Mouse (Mus musculus): ENCODE data around the gene Cenpi. TPM values are rescaled to one million over a fixed set of nuclear protein-coding genes. Genes with fewer than 3 reads are reported as not detected.
"Not testable (repeated sequence)": the region's sequence is repeated elsewhere in the genome, so short reads cannot be mapped to it uniquely, and the experiment has no call there.

Cenpi gene
- polyA plus RNA-seq, 1 experiment from 2014 or later, result 8.6 TPM

DNA sequence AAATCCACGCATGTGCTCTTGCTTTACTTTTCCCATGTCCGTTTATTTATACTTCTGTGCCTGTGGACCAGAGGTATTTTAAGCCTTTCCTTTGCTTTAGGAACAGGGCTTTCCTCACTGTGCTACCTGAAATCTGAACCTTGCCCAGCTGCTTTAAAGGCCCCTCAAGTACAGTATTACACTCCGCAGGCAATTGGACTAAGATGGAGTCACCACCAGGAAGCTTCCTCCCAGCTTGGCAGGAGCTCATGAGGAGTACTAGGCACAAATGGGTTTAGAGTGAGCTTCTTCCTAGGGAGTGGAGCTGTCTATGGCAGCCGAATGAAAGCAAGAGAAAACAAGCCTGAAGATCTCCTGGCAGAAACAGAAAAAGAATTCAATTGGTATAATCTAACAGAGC lies 10.7 kb upstream of the Cenpi start:
- H3K4me3 ChIP-seq, result peak overlapping the region; percentile 57
- no peak for ATAC-seq (ENCODE audit: low FRiP score, low read depth)
- H3K27ac ChIP-seq (replicated peaks), result peak overlapping the region; percentile 85
- H3K4me2 ChIP-seq, result peak overlapping the region; percentile 56
- 0 out of 2 replicates have a peak, but pooled peaks cover 4% of the 10 kb centered on the region for H3K4me1 ChIP-seq (replicated peaks)
- no peaks in the 10 kb centered on the region for H3K9me3 ChIP-seq
- H3K9ac ChIP-seq, result peak overlapping the region; percentile 1; the same call in 1 of the 2 replicates
- no peaks in the 10 kb centered on the region for H3K36me3 ChIP-seq
- 25% methylated on average over 4 of the region's 4 CpGs for whole genome bisulfite sequencing
- 0 out of 2 replicates have a peak, but pooled peaks cover 1% of the 10 kb centered on the region for H3K27me3 ChIP-seq

DNA sequence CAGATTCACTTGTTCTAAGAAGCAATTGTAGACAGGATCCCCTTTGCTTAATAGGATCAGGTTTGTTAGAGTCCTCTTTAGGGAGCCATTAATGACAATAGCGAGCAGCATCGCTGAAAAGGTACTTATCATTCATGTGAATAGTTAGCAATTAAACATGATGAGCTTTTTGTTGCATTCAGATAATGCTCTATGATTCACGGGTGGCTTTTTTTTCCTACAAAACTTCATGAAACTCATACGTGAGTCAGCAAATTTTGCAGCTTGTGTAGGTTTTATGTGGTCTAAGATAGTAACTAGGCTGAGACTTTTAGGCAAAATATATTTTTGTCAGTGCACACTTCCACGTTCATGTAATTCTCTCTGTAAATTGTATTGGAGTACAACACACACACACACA lies 7.7 kb upstream of the Cenpi start:
- no peaks in the 10 kb centered on the region for H3K9me3 ChIP-seq
- H3K4me2 ChIP-seq, result 0 out of 2 replicates have a peak overlapping the region, but pooled peaks have one; percentile 56
- no peaks in the 10 kb centered on the region for H3K27me3 ChIP-seq
- ATAC-seq (ENCODE audit: low FRiP score, low read depth), result no peak
- WGBS, result 47% methylated on average over 5 of the region's 5 CpGs
- H3K4me1 ChIP-seq (replicated peaks), result no peaks in the 10 kb centered on the region
- no peak overlapping the region for H3K27ac ChIP-seq (replicated peaks)
- no peak overlapping the region for H3K9ac ChIP-seq
- no peak overlapping the region for H3K4me3 ChIP-seq
- no peaks in the 10 kb centered on the region for H3K36me3 ChIP-seq

DNA sequence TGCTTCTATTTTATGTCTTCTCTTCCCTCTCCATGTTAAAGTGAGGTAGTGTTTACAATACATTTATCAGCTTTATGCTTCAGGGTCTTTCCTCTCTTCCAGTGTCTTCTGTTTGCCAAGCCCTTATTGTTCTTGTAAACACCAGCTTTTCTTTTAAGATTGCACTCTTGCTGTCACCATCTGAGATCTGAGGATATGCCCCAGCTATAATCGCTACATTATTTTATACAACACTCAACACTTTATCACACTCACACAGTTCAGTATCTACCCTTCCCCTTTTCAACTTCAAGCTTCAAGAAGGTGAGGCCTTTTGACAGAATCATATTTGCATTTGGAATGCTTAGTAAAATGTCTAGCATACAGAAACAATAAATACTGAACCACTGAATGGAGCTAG lies 4.6 kb upstream of the Cenpi start:
- Histone ChIP-seq H3K9ac (no peak overlapping the region), H3K4me2 (no peak overlapping the region), H3K9me3 (no peaks in the 10 kb centered on the region), H3K27me3 (no peaks in the 10 kb centered on the region), H3K4me3 (no peak overlapping the region), H3K27ac (replicated peaks) (no peak overlapping the region), H3K36me3 (no peaks in the 10 kb centered on the region), H3K4me1 (replicated peaks) (0 out of 2 replicates have a peak, but pooled peaks cover 2% of the 10 kb centered on the region)
- no peak for ATAC-seq (ENCODE audit: low FRiP score, low read depth)
- WGBS, result 86% methylated on average over 1 of the region's 1 CpGs

DNA sequence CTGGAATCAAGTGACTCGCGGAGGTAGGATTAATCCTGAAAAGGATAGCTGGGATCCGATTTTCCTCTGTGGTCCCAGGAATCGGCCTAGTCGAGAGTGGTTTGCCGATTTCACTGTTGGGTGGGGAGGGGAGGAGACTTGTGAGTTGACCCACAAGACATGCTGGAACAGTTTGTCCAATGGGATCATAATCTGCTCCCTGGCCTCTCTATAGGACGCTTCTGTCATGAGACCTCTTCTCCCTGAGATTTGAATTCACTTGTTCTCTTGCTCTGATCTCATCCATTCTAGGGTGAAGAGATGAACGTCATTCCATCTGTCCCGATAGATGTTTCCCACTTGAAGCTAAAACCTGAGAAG lies 371 bp downstream of the Cenpi start:
- Histone ChIP-seq H3K36me3 (no peaks in the 10 kb centered on the region), H3K4me3 (peak overlapping the region; percentile 43), H3K9me3 (no peaks in the 10 kb centered on the region), H3K27ac (replicated peaks) (no peak overlapping the region), H3K4me1 (replicated peaks) (0 out of 2 replicates have a peak, but pooled peaks cover 6% of the 10 kb centered on the region), H3K27me3 (no peaks in the 10 kb centered on the region), H3K4me2 (peak overlapping the region; percentile 61), H3K9ac (0 out of 2 replicates have a peak overlapping the region, but pooled peaks have one; percentile 29)
- peak; percentile 73 for ATAC-seq (ENCODE audit: low FRiP score, low read depth)
- WGBS, result 30% methylated on average over 9 of the region's 9 CpGs

DNA sequence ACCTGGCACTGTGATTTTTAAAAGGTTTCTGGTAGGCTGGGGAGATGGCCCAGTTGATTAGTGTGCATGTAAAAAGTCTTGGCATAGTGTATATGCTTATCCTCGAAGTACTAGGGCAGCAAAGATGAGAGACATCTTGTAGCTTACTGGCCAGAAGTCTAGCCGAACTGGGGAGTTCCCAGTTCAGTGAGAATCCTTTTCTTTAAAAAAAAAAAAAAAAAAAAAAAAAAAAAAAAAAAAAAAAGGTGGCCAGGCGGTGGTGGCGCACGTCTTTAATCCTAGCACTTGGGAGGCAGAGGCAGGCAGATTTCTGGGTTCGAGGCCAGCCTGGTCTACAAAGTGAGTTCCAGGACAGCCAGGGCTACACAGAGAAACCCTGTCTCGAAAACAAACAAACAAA lies 3.3 kb downstream of the Cenpi start:
- H3K36me3 ChIP-seq; ATAC-seq (ENCODE audit: low FRiP score, low read depth); H3K4me2 ChIP-seq; H3K4me1 ChIP-seq (replicated peaks); H3K9me3 ChIP-seq; H3K9ac ChIP-seq; H3K27me3 ChIP-seq; H3K4me3 ChIP-seq; H3K27ac ChIP-seq (replicated peaks): not testable (repeated sequence)
- 89% methylated on average over 7 of the region's 7 CpGs for WGBS

DNA sequence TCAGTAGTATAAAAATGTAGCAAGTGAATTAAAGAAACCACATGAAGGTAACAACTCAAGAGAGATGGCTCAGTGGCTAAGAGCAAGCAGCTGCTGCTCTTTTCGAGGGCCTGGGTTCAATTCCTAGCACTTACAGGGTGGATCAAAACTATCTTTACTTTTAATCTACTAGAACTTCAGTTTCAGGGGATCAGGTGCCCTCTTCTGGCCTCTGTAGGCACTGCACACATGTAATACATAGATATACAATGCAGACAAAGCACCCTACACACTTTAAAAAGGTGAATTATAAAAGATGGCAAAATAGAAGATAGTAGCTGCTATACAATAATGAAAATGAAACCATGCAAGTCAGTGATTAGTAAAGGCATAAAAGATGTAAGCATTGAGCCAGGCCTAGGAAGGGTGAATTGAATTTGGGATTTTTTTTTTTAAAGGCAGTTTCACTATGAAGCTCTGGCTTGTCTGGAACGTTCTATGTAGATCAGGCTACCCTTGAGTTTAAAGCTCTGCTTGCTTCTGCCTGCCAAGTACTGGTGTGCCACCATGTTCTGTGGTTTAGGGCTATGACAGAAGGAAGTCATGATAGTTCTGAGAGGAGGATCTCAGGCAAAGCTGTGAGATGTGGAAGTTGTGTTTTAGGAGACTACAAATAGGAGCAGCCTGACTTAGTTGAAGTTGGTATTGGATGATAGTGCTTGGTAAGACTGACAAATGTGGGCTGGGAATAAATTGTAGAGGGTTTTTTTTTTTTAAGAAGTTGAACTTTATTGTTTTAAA lies 11.5 kb downstream of the Cenpi start:
- no peak overlapping the region for H3K4me3 ChIP-seq
- no peak for ATAC-seq (ENCODE audit: low FRiP score, low read depth)
- H3K9me3 ChIP-seq, result no peaks in the 10 kb centered on the region
- H3K27me3 ChIP-seq, result no peaks in the 10 kb centered on the region
- H3K27ac ChIP-seq (replicated peaks), result no peak overlapping the region
- no peaks in the 10 kb centered on the region for H3K36me3 ChIP-seq
- H3K4me1 ChIP-seq (replicated peaks), result no peaks in the 10 kb centered on the region
- no peak overlapping the region for H3K4me2 ChIP-seq
- H3K9ac ChIP-seq, result no peak overlapping the region
- WGBS, result 88% methylated on average over 2 of the region's 2 CpGs

DNA sequence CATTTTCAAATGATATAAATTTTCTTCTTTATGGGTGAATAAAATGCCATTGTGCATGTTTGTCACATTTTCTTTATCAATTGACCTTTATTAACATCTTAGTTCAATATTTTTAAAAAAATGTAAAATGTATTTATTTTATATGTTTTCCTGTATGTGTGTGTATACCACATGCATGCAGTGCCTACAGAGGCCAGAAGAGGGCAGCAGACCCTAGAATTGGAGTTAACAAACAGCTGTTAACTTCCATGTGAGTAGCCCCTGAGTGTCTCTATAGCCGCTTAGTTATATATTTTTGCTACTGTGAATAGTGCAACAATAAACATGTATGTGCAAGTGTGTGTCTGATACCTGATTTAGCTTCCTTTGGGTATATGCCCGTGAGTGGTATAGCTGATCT lies 25.4 kb downstream of the Cenpi start:
- Histone ChIP-seq H3K9ac (no peak overlapping the region), H3K9me3 (no peaks in the 10 kb centered on the region), H3K36me3 (no peaks in the 10 kb centered on the region), H3K27me3 (no peaks in the 10 kb centered on the region), H3K4me1 (replicated peaks) (no peaks in the 10 kb centered on the region), H3K4me3 (no peak overlapping the region), H3K4me2 (no peak overlapping the region), H3K27ac (replicated peaks) (no peak overlapping the region)
- 96% methylated on average over 2 of the region's 2 CpGs for WGBS
- no peak for ATAC-seq (ENCODE audit: low FRiP score, low read depth)

DNA sequence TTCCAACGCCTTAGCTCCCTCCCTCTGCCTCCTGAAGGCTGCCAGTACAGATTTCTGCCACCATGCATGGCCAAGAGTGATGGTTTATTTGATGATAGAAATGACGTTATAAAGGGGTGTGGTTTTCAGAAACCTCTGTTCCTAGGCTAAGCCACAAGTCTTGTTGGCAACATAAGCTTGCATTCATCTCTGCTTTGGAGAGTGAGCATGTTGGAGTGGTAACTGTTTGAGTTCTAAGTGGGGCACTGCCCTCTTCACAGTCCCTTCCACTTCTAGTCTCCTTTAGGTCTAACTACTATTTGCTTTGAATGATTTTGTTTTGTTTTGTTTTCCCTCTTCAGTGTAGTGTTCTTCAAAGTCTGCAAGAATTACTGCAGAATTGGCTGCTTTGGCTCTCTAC lies 34.9 kb downstream of the Cenpi start:
- Histone ChIP-seq H3K4me3 (no peak overlapping the region), H3K4me2 (no peak overlapping the region), H3K4me1 (replicated peaks) (no peaks in the 10 kb centered on the region), H3K36me3 (no peaks in the 10 kb centered on the region), H3K27me3 (no peaks in the 10 kb centered on the region), H3K9me3 (no peaks in the 10 kb centered on the region), H3K9ac (no peak overlapping the region), H3K27ac (replicated peaks) (no peak overlapping the region)
- no peak for ATAC-seq (ENCODE audit: low FRiP score, low read depth)
- WGBS, result 81% methylated on average over 2 of the region's 2 CpGs

DNA sequence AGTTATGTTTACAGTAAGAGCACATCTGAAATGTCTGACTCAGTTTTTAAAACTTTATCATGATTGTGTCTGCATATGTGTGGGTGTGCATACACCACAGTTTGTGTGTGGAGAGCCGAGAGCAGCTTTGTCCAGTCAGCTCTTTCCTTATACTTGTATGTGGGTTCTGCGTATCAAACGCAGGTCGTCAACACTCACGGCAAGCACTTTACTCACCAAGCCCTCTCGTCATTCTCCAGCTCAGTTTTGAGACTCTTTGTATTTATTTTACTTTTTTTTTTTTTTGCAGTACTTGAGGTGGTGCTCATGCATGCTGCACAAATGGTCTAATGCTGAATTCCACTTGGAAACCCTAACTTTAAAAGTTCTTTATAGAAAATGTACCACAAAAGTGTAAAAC lies 42.3 kb downstream of the Cenpi start:
- Histone ChIP-seq H3K36me3 (no peaks in the 10 kb centered on the region), H3K27ac (replicated peaks) (no peak overlapping the region), H3K9me3 (no peaks in the 10 kb centered on the region), H3K9ac (no peak overlapping the region), H3K4me2 (no peak overlapping the region), H3K27me3 (no peaks in the 10 kb centered on the region), H3K4me1 (replicated peaks) (no peaks in the 10 kb centered on the region), H3K4me3 (no peak overlapping the region)
- no peak for ATAC-seq (ENCODE audit: low FRiP score, low read depth)
- 95% methylated on average over 6 of the region's 6 CpGs for WGBS

DNA sequence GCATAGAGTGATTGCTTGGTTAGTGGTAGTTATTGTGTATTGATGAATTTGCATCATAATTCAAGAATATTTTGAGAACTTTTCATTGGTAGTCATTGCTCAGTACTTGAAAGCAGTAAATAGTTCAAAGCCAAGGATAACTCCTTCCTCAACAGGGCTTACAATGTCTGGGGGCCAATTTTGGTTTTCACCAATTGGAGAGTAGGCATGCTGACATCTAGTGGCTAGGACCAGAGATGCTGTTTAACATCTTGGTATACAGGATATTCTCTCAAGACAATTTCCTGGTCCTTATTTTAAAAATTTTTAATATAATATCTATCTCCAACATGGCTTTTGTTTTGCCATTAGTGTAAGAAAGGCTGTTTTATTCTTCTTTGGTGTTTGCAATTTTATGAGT lies 46.0 kb downstream of the Cenpi start:
- no peak overlapping the region for H3K9ac ChIP-seq
- H3K9me3 ChIP-seq, result no peaks in the 10 kb centered on the region
- no peak overlapping the region for H3K4me2 ChIP-seq
- H3K27me3 ChIP-seq, result no peaks in the 10 kb centered on the region
- no peak overlapping the region for H3K27ac ChIP-seq (replicated peaks)
- H3K4me1 ChIP-seq (replicated peaks), result no peaks in the 10 kb centered on the region
- H3K36me3 ChIP-seq, result no peaks in the 10 kb centered on the region
- ATAC-seq (ENCODE audit: low FRiP score, low read depth), result no peak
- H3K4me3 ChIP-seq, result no peak overlapping the region

DNA sequence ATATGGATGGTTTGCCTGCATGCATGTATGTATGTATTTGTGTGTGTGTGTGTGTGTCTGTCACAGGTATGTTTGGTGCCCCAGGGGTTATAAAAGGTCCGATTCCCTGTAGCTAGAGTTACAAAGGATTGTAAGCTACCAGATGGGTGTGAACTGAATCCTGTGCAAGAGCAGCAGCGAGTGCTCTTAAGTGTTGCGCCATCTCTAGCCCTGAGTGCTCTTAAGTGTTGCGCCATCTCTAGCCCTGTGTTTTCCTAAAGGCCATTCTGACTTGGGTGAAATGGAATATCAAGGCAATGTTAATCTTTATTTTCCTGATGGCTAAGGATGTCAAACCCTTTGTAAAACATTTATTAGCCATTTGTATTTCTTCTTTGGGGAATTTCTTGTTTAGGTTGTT lies 51.5 kb downstream of the Cenpi start:
- Histone ChIP-seq H3K9ac (no peak overlapping the region), H3K27me3 (no peaks in the 10 kb centered on the region), H3K4me1 (replicated peaks) (no peaks in the 10 kb centered on the region), H3K9me3 (no peaks in the 10 kb centered on the region), H3K36me3 (no peaks in the 10 kb centered on the region), H3K4me2 (no peak overlapping the region), H3K4me3 (no peak overlapping the region), H3K27ac (replicated peaks) (no peak overlapping the region)
- WGBS, result 88% methylated on average over 4 of the region's 4 CpGs
- ATAC-seq (ENCODE audit: low FRiP score, low read depth), result no peak

DNA sequence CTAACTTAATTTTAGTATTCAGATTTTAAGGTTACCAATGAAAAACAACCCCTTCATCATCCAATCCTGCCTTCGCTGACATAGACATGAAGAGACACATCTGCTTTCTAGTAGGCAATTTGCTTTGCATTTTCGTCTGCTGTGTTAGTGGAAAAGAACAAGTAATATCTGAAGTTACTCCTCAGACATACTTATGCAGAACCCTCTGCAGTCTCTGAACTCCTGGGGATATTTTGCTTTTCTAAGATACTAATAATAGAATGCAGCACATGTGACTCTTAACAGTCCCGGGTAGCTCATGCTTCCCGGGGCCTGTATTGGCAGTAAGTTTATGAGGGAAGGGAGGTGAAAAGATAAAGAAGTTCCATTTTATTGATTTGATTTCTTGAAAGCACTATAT lies 54.3 kb downstream of the Cenpi start:
- Histone ChIP-seq H3K9me3 (no peaks in the 10 kb centered on the region), H3K9ac (no peak overlapping the region), H3K27ac (replicated peaks) (no peak overlapping the region), H3K4me3 (no peak overlapping the region), H3K4me1 (replicated peaks) (no peaks in the 10 kb centered on the region), H3K27me3 (no peaks in the 10 kb centered on the region), H3K36me3 (no peaks in the 10 kb centered on the region), H3K4me2 (no peak overlapping the region)
- no peak for ATAC-seq (ENCODE audit: low FRiP score, low read depth)
- WGBS, result 93% methylated on average over 4 of the region's 4 CpGs

DNA sequence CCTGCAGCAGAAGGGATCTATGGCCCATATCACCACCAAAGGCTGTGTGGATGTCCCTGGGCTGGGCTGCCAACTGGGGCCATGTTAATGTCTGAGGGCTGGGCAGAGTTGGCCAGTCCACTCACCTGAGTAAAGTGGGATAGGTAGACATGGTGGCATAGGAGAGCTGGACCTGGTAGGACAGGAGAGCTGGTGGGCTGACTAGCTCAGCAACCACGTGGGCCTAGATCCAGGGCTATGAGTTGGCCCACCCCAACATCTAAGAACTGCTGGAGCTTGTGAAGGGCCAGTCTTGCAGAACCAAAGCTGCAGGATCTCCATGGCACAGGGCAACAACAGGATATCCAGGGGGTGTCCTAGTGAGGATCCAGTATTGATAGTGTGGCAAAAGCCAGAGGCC lies 57.5 kb downstream of the Cenpi start:
- H3K27ac ChIP-seq (replicated peaks), result no peak overlapping the region
- ATAC-seq (ENCODE audit: low FRiP score, low read depth), result no peak
- no peak overlapping the region for H3K9ac ChIP-seq
- no peaks in the 10 kb centered on the region for H3K27me3 ChIP-seq
- no peaks in the 10 kb centered on the region for H3K9me3 ChIP-seq
- WGBS, result 71% methylated on average over 1 of the region's 1 CpGs
- H3K36me3 ChIP-seq, result no peaks in the 10 kb centered on the region
- no peaks in the 10 kb centered on the region for H3K4me1 ChIP-seq (replicated peaks)
- no peak overlapping the region for H3K4me3 ChIP-seq
- H3K4me2 ChIP-seq, result no peak overlapping the region

All from hindbrain, embryonic 15.5 days (tissue).